Mouse (Mus musculus): ENCODE results near the gene Ikzf3. TPM values are rescaled to one million over a fixed set of nuclear protein-coding genes. Genes with fewer than 3 reads are reported as not detected.

Gene Ikzf3
- 3.3 and 14.3 TPM in 2 replicates for total RNA-seq (2021)
- long read RNA-seq, experiment 1, partial matches to known transcripts, result 0 of 2 reads
- long read RNA-seq, experiment 1, other reads (novel, unspliced or antisense), result 1 of 2 reads
- long read RNA-seq, experiment 2, result 0 reads

GRCm38 (mm10) chr11:98545711-98546231, at the start of gene Ikzf3:
Ikzf3 (minus strand) TSS chr11:98546031.
- DNase-seq, result peak; percentile 48

- no peak for DNase-seq
Measured at GRCm38 (mm10) chr11:98595473-98595872, 49.6 kb upstream of the Ikzf3 start.

- DNase-seq, result no peak
Measured at GRCm38 (mm10) chr11:98595021-98595420, 49.2 kb upstream of the Ikzf3 start.

GRCm38 (mm10) chr11:98590548-98591445, 45.0 kb upstream of the Ikzf3 start:
- DNase-seq, result no peak

- no peak for DNase-seq
Measured at GRCm38 (mm10) chr11:98589306-98589705, 43.5 kb upstream of the Ikzf3 start.

- peak; percentile 66 for DNase-seq
Measured at GRCm38 (mm10) chr11:98588833-98589281, 43.0 kb upstream of the Ikzf3 start.

- peak; percentile 89 for DNase-seq
Measured at GRCm38 (mm10) chr11:98587684-98588546, 42.1 kb upstream of the Ikzf3 start.

- peak; percentile 99 for DNase-seq
Measured at GRCm38 (mm10) chr11:98586892-98587563, 41.2 kb upstream of the Ikzf3 start, which contains the start of gene Ormdl3. Ormdl3 (minus strand) TSS chr11:98587368.

- peak; percentile 62 for DNase-seq
Measured at GRCm38 (mm10) chr11:98586087-98586891, 40.5 kb upstream of the Ikzf3 start.

- peak; percentile 57 for DNase-seq
Measured at GRCm38 (mm10) chr11:98584629-98585177, 38.9 kb upstream of the Ikzf3 start.

GRCm38 (mm10) chr11:98584146-98584545, 38.3 kb upstream of the Ikzf3 start:
- DNase-seq, result no peak

GRCm38 (mm10) chr11:98583571-98583970, 37.7 kb upstream of the Ikzf3 start:
- no peak for DNase-seq

GRCm38 (mm10) chr11:98583265-98583552, 37.4 kb upstream of the Ikzf3 start:
- DNase-seq, result no peak

GRCm38 (mm10) chr11:98582551-98583264, 36.9 kb upstream of the Ikzf3 start:
- DNase-seq, result no peak

- no peak for DNase-seq
Measured at GRCm38 (mm10) chr11:98582030-98582388, 36.2 kb upstream of the Ikzf3 start.

GRCm38 (mm10) chr11:98581286-98582029, 35.6 kb upstream of the Ikzf3 start:
- DNase-seq, result no peak

GRCm38 (mm10) chr11:98580301-98581121, 34.7 kb upstream of the Ikzf3 start:
- DNase-seq, result peak; percentile 73

- peak; percentile 75 for DNase-seq
Measured at GRCm38 (mm10) chr11:98577776-98578175, 31.9 kb upstream of the Ikzf3 start.
